22 mouse cellular contexts compared by ENCODE assay signal in the genomic region with DNA sequence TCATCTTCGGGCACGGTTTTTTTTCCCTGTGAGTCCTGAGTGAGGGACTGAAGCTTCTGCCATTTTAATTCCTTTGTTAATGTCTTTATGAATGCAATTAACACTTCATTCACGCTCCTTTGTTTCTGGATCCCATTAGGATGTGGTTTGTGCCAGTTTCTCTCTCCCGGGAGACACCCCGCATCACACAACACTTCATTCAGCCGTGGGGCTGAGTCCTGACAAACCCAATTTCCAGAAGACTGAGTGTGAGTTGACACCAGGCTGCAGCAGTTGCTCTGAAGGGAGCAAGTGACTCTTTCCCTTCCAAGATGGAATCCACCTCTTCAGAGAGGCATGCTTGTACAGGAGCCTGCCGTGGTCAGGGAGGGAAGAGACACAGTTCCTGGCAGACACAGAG. TPM values are rescaled to one million over a fixed set of nuclear protein-coding genes. Genes with fewer than 3 reads are reported as not detected.
DNase-seq lines count a peak whose midpoint lies in the region; ATAC-seq lines count a peak whose summit lies in the region.
"Had no signal": no experiment of that assay in that cellular context is flagged by ENCODE, and none has a peak within 500 bp of the region (broad histone marks: within the 10 kb centered on the region; RNA-seq: fewer than 3 reads in every experiment).

No protein-coding gene starts in this region.

- H3K4me2 ChIP-seq in forebrain, embryonic 13.5 days, result no peak overlapping the region
- H3K4me2 ChIP-seq in forebrain, embryonic 11.5 days (ENCODE audit: low read depth, low read length, severe bottlenecking), result no peak overlapping the region
- H3K4me2 ChIP-seq in midbrain, embryonic 14.5 days (ENCODE audit: low read length), result no peak overlapping the region
- no peak overlapping the region for H3K4me2 ChIP-seq in midbrain, embryonic 13.5 days (replicated peaks)
- no peak overlapping the region for H3K4me2 ChIP-seq in hindbrain, embryonic 13.5 days
- H3K4me2 ChIP-seq: embryonic facial prominence, embryonic 15.5 days; heart, embryonic 15.5 days; limb, embryonic 15.5 days; neural tube, embryonic 12.5 days had no signal

- H3K27ac ChIP-seq in forebrain, embryonic 13.5 days, result peak overlapping the region; percentile 40; the same call in 1 of the 2 replicates
- no peak overlapping the region for H3K27ac ChIP-seq in forebrain, embryonic 11.5 days (ENCODE audit: low read depth, low read length)
- no peak overlapping the region for H3K27ac ChIP-seq in midbrain, embryonic 14.5 days (replicated peaks; ENCODE audit: low read depth, low read length)
- no peak overlapping the region for H3K27ac ChIP-seq in midbrain, embryonic 13.5 days
- H3K27ac ChIP-seq in hindbrain, embryonic 13.5 days, result peak overlapping the region; percentile 9; the same call in 1 of the 2 replicates
- H3K27ac ChIP-seq: embryonic facial prominence, embryonic 15.5 days; heart, adult 2 months; heart, embryonic 15.5 days; left cerebral cortex, adult 2 months; limb, embryonic 15.5 days; neural tube, embryonic 12.5 days had no signal

- H3K9ac ChIP-seq in forebrain, embryonic 13.5 days, result no peak overlapping the region
- no peak overlapping the region for H3K9ac ChIP-seq in forebrain, embryonic 11.5 days (ENCODE audit: low read length)
- H3K9ac ChIP-seq in midbrain, embryonic 14.5 days (replicated peaks; ENCODE audit: low read length), result no peak overlapping the region
- H3K9ac ChIP-seq in midbrain, embryonic 13.5 days (replicated peaks), result no peak overlapping the region
- H3K9ac ChIP-seq in hindbrain, embryonic 13.5 days, result no peak overlapping the region
- H3K9ac ChIP-seq: embryonic facial prominence, embryonic 15.5 days; heart, embryonic 15.5 days; limb, embryonic 15.5 days; neural tube, embryonic 12.5 days had no signal

- WGBS in forebrain, embryonic 13.5 days, result 27% methylated on average over 7 of the region's 7 CpGs
- 48% methylated on average over 7 of the region's 7 CpGs for WGBS in forebrain, embryonic 11.5 days
- WGBS in midbrain, embryonic 14.5 days, result 39% methylated on average over 7 of the region's 7 CpGs
- WGBS in midbrain, embryonic 13.5 days, result 47% methylated on average over 7 of the region's 7 CpGs
- 24% methylated on average over 7 of the region's 7 CpGs for WGBS in hindbrain, embryonic 13.5 days

- 0 out of 2 replicates have a peak, but pooled peaks cover 6% of the 10 kb centered on the region for H3K27me3 ChIP-seq in forebrain, embryonic 13.5 days
- no peaks in the 10 kb centered on the region for H3K27me3 ChIP-seq in forebrain, embryonic 11.5 days (ENCODE audit: control insufficient read depth, insufficient read depth, low read length)
- H3K27me3 ChIP-seq in midbrain, embryonic 14.5 days (ENCODE audit: control insufficient read depth, insufficient read depth, low read length), result no peaks in the 10 kb centered on the region
- no peaks in the 10 kb centered on the region for H3K27me3 ChIP-seq in midbrain, embryonic 13.5 days
- no peaks in the 10 kb centered on the region for H3K27me3 ChIP-seq in hindbrain, embryonic 13.5 days
- H3K27me3 ChIP-seq: embryonic facial prominence, embryonic 15.5 days; heart, embryonic 15.5 days; neural tube, embryonic 12.5 days had no signal

- peaks cover 36% of the 10 kb centered on the region for H3K4me1 ChIP-seq in forebrain, embryonic 13.5 days
- peaks cover 2% of the 10 kb centered on the region for H3K4me1 ChIP-seq in forebrain, embryonic 11.5 days (replicated peaks; ENCODE audit: control insufficient read depth, insufficient read depth, low read length)
- peaks cover 23% of the 10 kb centered on the region for H3K4me1 ChIP-seq in midbrain, embryonic 14.5 days (ENCODE audit: control insufficient read depth, insufficient read depth, low read length)
- peaks cover 40% of the 10 kb centered on the region for H3K4me1 ChIP-seq in midbrain, embryonic 13.5 days (replicated peaks)
- H3K4me1 ChIP-seq in hindbrain, embryonic 13.5 days (replicated peaks), result peaks cover 52% of the 10 kb centered on the region
- H3K4me1 ChIP-seq: heart, embryonic 15.5 days; limb, embryonic 15.5 days had no signal

- H3K4me3 ChIP-seq in forebrain, embryonic 13.5 days, result no peak overlapping the region
- H3K4me3 ChIP-seq in forebrain, embryonic 11.5 days (ENCODE audit: low read depth, low read length), result no peak overlapping the region
- no peak overlapping the region for H3K4me3 ChIP-seq in midbrain, embryonic 14.5 days (replicated peaks; ENCODE audit: low read depth, low read length)
- no peak overlapping the region for H3K4me3 ChIP-seq in midbrain, embryonic 13.5 days (replicated peaks)
- no peak overlapping the region for H3K4me3 ChIP-seq in hindbrain, embryonic 13.5 days
- H3K4me3 ChIP-seq: embryonic facial prominence, embryonic 15.5 days; heart, adult 2 months; heart, embryonic 15.5 days; left cerebral cortex, adult 2 months; limb, embryonic 15.5 days; neural tube, embryonic 12.5 days had no signal

- no peaks in the 10 kb centered on the region for H3K9me3 ChIP-seq in forebrain, embryonic 13.5 days (replicated peaks)
- H3K9me3 ChIP-seq in forebrain, embryonic 11.5 days (ENCODE audit: control insufficient read depth, low read length), result no peaks in the 10 kb centered on the region
- no peaks in the 10 kb centered on the region for H3K9me3 ChIP-seq in midbrain, embryonic 14.5 days (ENCODE audit: control insufficient read depth, low read length)
- H3K9me3 ChIP-seq in midbrain, embryonic 13.5 days, result no peaks in the 10 kb centered on the region
- H3K9me3 ChIP-seq in hindbrain, embryonic 13.5 days, result no peaks in the 10 kb centered on the region
- H3K9me3 ChIP-seq: embryonic facial prominence, embryonic 15.5 days; heart, embryonic 15.5 days; limb, embryonic 15.5 days; neural tube, embryonic 12.5 days had no signal

- ATAC-seq in forebrain, embryonic 13.5 days, result no peak
- ATAC-seq in forebrain, embryonic 11.5 days (replicated peaks; ENCODE audit: low FRiP score), result no peak
- no peak for ATAC-seq in midbrain, embryonic 14.5 days (ENCODE audit: low FRiP score, low TSS enrichment)
- no peak for ATAC-seq in midbrain, embryonic 13.5 days
- ATAC-seq in hindbrain, embryonic 13.5 days (ENCODE audit: low FRiP score), result peak; percentile 26; the same call in 1 of the 2 replicates

- no peaks in the 10 kb centered on the region for H3K36me3 ChIP-seq in forebrain, embryonic 13.5 days (ENCODE audit: poor library complexity, severe bottlenecking)
- H3K36me3 ChIP-seq in forebrain, embryonic 11.5 days (ENCODE audit: control insufficient read depth, insufficient read depth, low read length), result no peaks in the 10 kb centered on the region
- no peaks in the 10 kb centered on the region for H3K36me3 ChIP-seq in midbrain, embryonic 14.5 days (ENCODE audit: control insufficient read depth, insufficient read depth, low read length)
- no peaks in the 10 kb centered on the region for H3K36me3 ChIP-seq in midbrain, embryonic 13.5 days
- H3K36me3 ChIP-seq in hindbrain, embryonic 13.5 days, result no peaks in the 10 kb centered on the region
- H3K36me3 ChIP-seq: embryonic facial prominence, embryonic 15.5 days; heart, embryonic 15.5 days; limb, embryonic 15.5 days; neural tube, embryonic 12.5 days had no signal

- no peak for DNase-seq in forebrain, embryonic 11.5 days (ENCODE audit: low spot score)
- DNase-seq in midbrain, embryonic 14.5 days, result peak; percentile 57
- no peak for DNase-seq in adrenal gland, postnatal 4 days (ENCODE audit: low spot score in 2 of 2)
- DNase-seq in layer of hippocampus, postnatal 36 days, result no peak
- DNase-seq: adrenal gland, adult 8-10 months; cerebellum, adult 18-20 months; gastrocnemius, postnatal 14 days; heart, adult 2 months; thymus, postnatal 36 days had no signal

RNA-seq across cellular contexts. Expression of gene Slc22a15, which starts 40.1 kb away (rescaled TPM):
- polyA plus RNA-seq in forebrain, embryonic 13.5 days (2015; fragmentation: Nextera tagmentation; extraction: Ambion mirVana), result 4.8 and 5.5 TPM in 2 replicates
- 5.5 and 5.7 TPM in 2 replicates for polyA plus RNA-seq in forebrain, embryonic 11.5 days (2014; fragmentation: Nextera tagmentation; extraction: Ambion mirVana)
- 7.9 and 8.8 TPM in 2 replicates for polyA plus RNA-seq in midbrain, embryonic 14.5 days (2014; fragmentation: Nextera tagmentation; extraction: Ambion mirVana)
- polyA plus RNA-seq in midbrain, embryonic 13.5 days (2015; fragmentation: Nextera tagmentation; extraction: Ambion mirVana), result 8.2 and 8.8 TPM in 2 replicates
- 7.4 and 7.5 TPM in 2 replicates for polyA plus RNA-seq in hindbrain, embryonic 13.5 days (2015; fragmentation: Nextera tagmentation; extraction: Ambion mirVana)
- total RNA-seq in adrenal gland, postnatal 4 days (2021), result 1 to 10 TPM; 7.5 to 7.7 TPM
- 10 to 100 TPM in 1 of 2 experiments, 1 to 10 TPM in 1; 8.1 to 10.0 TPM for total RNA-seq in layer of hippocampus, postnatal 36 days (2021)

RNA-seq across cellular contexts. Expression of gene Nhlh2, which starts 45.5 kb away (rescaled TPM):
- 34.4 and 44.4 TPM in 2 replicates for polyA plus RNA-seq in forebrain, embryonic 13.5 days (2015; fragmentation: Nextera tagmentation; extraction: Ambion mirVana)
- 41.4 and 44.9 TPM in 2 replicates for polyA plus RNA-seq in forebrain, embryonic 11.5 days (2014; fragmentation: Nextera tagmentation; extraction: Ambion mirVana)
- 45.0 and 46.2 TPM in 2 replicates for polyA plus RNA-seq in midbrain, embryonic 14.5 days (2014; fragmentation: Nextera tagmentation; extraction: Ambion mirVana)
- polyA plus RNA-seq in midbrain, embryonic 13.5 days (2015; fragmentation: Nextera tagmentation; extraction: Ambion mirVana), result 86.9 and 98.1 TPM in 2 replicates
- 80.8 and 99.8 TPM in 2 replicates for polyA plus RNA-seq in hindbrain, embryonic 13.5 days (2015; fragmentation: Nextera tagmentation; extraction: Ambion mirVana)
- total RNA-seq in adrenal gland, postnatal 4 days (2021), result under 1 TPM in 1 of 2 experiments, not detected in 1; 0.31 TPM
- total RNA-seq in layer of hippocampus, postnatal 36 days (2021), result 1 to 10 TPM; 1.6 to 2.3 TPM
- total RNA-seq: adrenal gland, adult 8-10 months; common myeloid progenitor, adult 5-6 weeks; gastrocnemius, postnatal 14 days; heart, adult 2 months; hematopoietic stem cell, adult 5-6 weeks had no signal
- polyA plus RNA-seq: heart, adult 2 months; heart, embryonic 15.5 days; intestine, postnatal 0 days; liver, embryonic 16.5 days; testis, adult 2 months had no signal

Comparison
In these comparisons a context has a peak if more than half of its experiments do, and no peak if none do; other contexts are left out.
1. H3K27ac ChIP-seq: peak in forebrain, embryonic 13.5 days (single experiment) and hindbrain, embryonic 13.5 days (single experiment); none in forebrain, embryonic 11.5 days (single experiment), midbrain, embryonic 14.5 days (single experiment) and midbrain, embryonic 13.5 days (single experiment).